Mouse (Mus musculus) megakaryocyte, adult 5-6 weeks (primary cell): Measurements from ENCODE around the gene Snx6. TPM values are rescaled to one million over a fixed set of nuclear protein-coding genes. Genes with fewer than 3 reads are reported as not detected.
A peak's percentile ranks its signal among the peaks of the same experiment; 100 is the strongest.
"Not testable (repeated sequence)": the region's sequence is repeated elsewhere in the genome, so short reads cannot be mapped to it uniquely, and the experiment has no call there.

Source experiments
- ATAC-seq: 2 replicates; pipeline ENCODE4 v1.8.0; 2016; ENCODE audit warnings: mild to moderate bottlenecking, inconsistent platforms; ENCODE audit not compliant: poor library complexity, severe bottlenecking
- total RNA-seq, 2 experiments: library from RNA; stranded (forward) in 1 of 2; stranded (reverse) in 1 of 2; fragments of 153-499, 151-499 nt in 1 of 2; fragments of 221-1000, 200-1000 nt in 1 of 2; gene quantifications; 2 replicates each; pipeline versions ENCODE4 v1.2.3 to v1.2.4; 2015 to 2017

The Snx6 gene
- total RNA-seq, 2 experiments from 2014 or later, result 74.9 to 99.5 TPM

GRCm38 (mm10) chr12:54805254-54806002, 9.9 kb upstream of the Snx6 start:
- no peak for ATAC-seq

- ATAC-seq, result no peak
Measured at GRCm38 (mm10) chr12:54803531-54803930, 8.0 kb upstream of the Snx6 start.

GRCm38 (mm10) chr12:54796516-54797195, 1.2 kb upstream of the Snx6 start:
- no peak for ATAC-seq

GRCm38 (mm10) chr12:54794392-54794791, 1.1 kb downstream of the Snx6 start:
- no peak for ATAC-seq

- ATAC-seq, result no peak
Measured at GRCm38 (mm10) chr12:54791465-54791864, 4.0 kb downstream of the Snx6 start.

- ATAC-seq, result no peak
Measured at GRCm38 (mm10) chr12:54789346-54790143, 6.0 kb downstream of the Snx6 start.

GRCm38 (mm10) chr12:54763624-54764023, 31.9 kb downstream of the Snx6 start:
- no peak for ATAC-seq

GRCm38 (mm10) chr12:54760676-54761075, 34.8 kb downstream of the Snx6 start:
- ATAC-seq, result no peak

- no peak for ATAC-seq
Measured at GRCm38 (mm10) chr12:54758846-54759245, 36.7 kb downstream of the Snx6 start.

GRCm38 (mm10) chr12:54748647-54749046, 46.9 kb downstream of the Snx6 start:
- ATAC-seq, result no peak

- ATAC-seq, result peak; percentile 41
Measured at GRCm38 (mm10) chr12:54738661-54739243, 56.8 kb downstream of the Snx6 start.

GRCm38 (mm10) chr12:54737891-54738660, 57.4 kb downstream of the Snx6 start:
- ATAC-seq, result peak; percentile 50

- ATAC-seq, result peak; percentile 33
Measured at GRCm38 (mm10) chr12:54734307-54735131, 61.0 kb downstream of the Snx6 start.

- peak; percentile 85 for ATAC-seq
Measured at GRCm38 (mm10) chr12:54729140-54730059, 66.1 kb downstream of the Snx6 start.

- ATAC-seq, result peak; percentile 85
Measured at GRCm38 (mm10) chr12:54718871-54719786, 76.4 kb downstream of the Snx6 start.

- ATAC-seq, result not testable (repeated sequence)
Measured at GRCm38 (mm10) chr12:54717516-54717915, 78.0 kb downstream of the Snx6 start.
